Mouse (Mus musculus) megakaryocyte, adult 5-6 weeks (primary cell): ENCODE results near the gene Ak5. TPM values are rescaled to one million over a fixed set of nuclear protein-coding genes. Genes with fewer than 3 reads are reported as not detected.
"Not testable (repeated sequence)": the region's sequence is repeated elsewhere in the genome, so short reads cannot be mapped to it uniquely, and the experiment has no call there.

Experiments
- ATAC-seq: 2 replicates; pipeline ENCODE4 v1.8.0; 2016; ENCODE audit warnings: mild to moderate bottlenecking, inconsistent platforms; ENCODE audit not compliant: poor library complexity, severe bottlenecking
- total RNA-seq, 2 experiments: library from RNA; stranded (forward) in 1 of 2; stranded (reverse) in 1 of 2; fragments of 153-499, 151-499 nt in 1 of 2; fragments of 221-1000, 200-1000 nt in 1 of 2; gene quantifications; 2 replicates each; pipeline versions ENCODE4 v1.2.3 to v1.2.4; 2015 to 2017

Gene Ak5
- total RNA-seq, 2 experiments from 2014 or later, result not detected

GRCm38 (mm10) chr3:152478599-152479435 is 189.3 kb downstream of the Ak5 start:
- peak; percentile 54 for ATAC-seq

GRCm38 (mm10) chr3:152477796-152478527 is 190.2 kb downstream of the Ak5 start:
- peak; percentile 76 for ATAC-seq

- ATAC-seq, result no peak
These were observed 192.3 kb downstream of the Ak5 start for GRCm38 (mm10) chr3:152475894-152476293.

- ATAC-seq, result no peak
These were observed 192.9 kb downstream of the Ak5 start for GRCm38 (mm10) chr3:152475278-152475669.

GRCm38 (mm10) chr3:152474582-152475277 is 193.4 kb downstream of the Ak5 start:
- peak; percentile 28 for ATAC-seq

GRCm38 (mm10) chr3:152472676-152473075 is 195.5 kb downstream of the Ak5 start:
- ATAC-seq, result no peak

GRCm38 (mm10) chr3:152470347-152470746 is 197.8 kb downstream of the Ak5 start:
- no peak for ATAC-seq

- no peak for ATAC-seq
These were observed 198.5 kb downstream of the Ak5 start for GRCm38 (mm10) chr3:152469423-152470200.

GRCm38 (mm10) chr3:152468569-152469041 is 199.6 kb downstream of the Ak5 start:
- ATAC-seq, result no peak

- no peak for ATAC-seq
These were observed 200.1 kb downstream of the Ak5 start for GRCm38 (mm10) chr3:152468032-152468431.

GRCm38 (mm10) chr3:152467312-152467711 is 200.8 kb downstream of the Ak5 start:
- no peak for ATAC-seq

GRCm38 (mm10) chr3:152466849-152467248 is 201.3 kb downstream of the Ak5 start:
- ATAC-seq, result no peak

GRCm38 (mm10) chr3:152465338-152465737 is 202.8 kb downstream of the Ak5 start:
- no peak for ATAC-seq

GRCm38 (mm10) chr3:152464462-152464861 is 203.7 kb downstream of the Ak5 start:
- no peak for ATAC-seq

- ATAC-seq, result no peak
These were observed 205.3 kb downstream of the Ak5 start for GRCm38 (mm10) chr3:152462900-152463299.

- no peak for ATAC-seq
These were observed 206.1 kb downstream of the Ak5 start for GRCm38 (mm10) chr3:152462038-152462547.

- no peak for ATAC-seq
These were observed 207.4 kb downstream of the Ak5 start for GRCm38 (mm10) chr3:152460802-152461201.

- not testable (repeated sequence) for ATAC-seq
These were observed 209.3 kb downstream of the Ak5 start for GRCm38 (mm10) chr3:152458875-152459274.

GRCm38 (mm10) chr3:152457308-152458035 is 210.7 kb downstream of the Ak5 start:
- 0 out of 2 replicates have a peak, but pooled peaks have one; percentile 30 for ATAC-seq
